Mouse (Mus musculus): ENCODE results near the gene Dis3l2.

The Dis3l2 gene

DNA sequence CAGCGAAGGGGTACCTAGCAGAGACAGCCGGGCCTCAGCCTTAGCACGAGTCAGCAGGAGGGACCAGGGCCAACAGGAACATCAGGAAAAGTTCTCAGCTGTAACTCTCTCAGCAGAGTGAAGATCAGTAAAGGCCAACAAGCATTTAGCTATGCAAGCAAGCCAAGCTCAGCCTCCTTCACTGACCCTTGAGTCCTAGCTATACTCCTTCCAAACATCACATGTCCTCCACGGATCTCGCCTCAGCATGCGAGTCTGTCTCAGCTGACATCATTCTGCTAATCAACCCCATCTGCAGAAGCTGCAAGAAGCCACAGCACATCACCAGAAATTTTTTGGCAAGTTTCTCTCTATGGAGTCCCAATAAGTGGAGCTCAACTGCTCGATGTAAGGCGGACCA lies 370.2 kb downstream of the Dis3l2 start:
- DNase-seq (ENCODE audit: low spot score) = no peak

DNA sequence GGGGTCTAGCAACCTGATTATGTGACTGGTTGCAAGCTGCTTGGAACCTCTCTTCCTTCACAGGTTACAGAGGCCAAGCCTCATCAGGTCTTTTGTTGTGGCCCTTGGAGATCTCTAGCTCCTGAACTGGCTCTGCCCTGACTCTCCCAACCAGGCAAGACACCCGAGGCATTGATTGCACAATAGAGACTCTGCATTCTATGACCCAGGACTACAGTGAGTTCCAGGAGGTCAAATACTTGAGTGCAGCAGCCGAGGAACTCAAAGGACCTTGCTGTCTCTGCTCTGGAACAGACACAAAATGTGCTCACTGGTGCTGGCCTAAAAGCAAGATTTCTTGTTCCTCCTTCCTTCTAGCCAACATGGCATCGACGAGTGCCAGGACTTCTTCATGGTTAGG lies 382.6 kb downstream of the Dis3l2 start:
- no peak for DNase-seq (ENCODE audit: low spot score)

DNA sequence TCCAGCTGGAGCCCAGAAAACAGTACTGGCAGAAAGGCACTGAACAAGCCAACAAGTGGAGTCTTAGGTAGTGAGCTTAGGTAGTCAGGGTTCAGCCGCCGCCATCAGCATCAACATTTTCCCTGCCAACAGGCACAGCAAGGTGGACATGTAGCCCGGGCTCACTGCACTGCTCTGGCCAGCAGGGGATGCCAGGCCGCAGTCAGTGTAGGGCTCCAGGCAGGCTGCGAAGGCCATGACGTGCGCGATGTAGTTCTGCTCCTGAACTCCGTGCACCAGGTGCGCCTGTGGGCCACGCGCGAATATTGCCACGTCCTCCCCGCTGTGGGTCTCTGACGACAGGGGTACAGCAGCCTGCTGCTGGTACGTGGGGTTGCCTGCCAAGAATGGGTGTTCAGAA lies 383.4 kb downstream of the Dis3l2 start:
- no peak for DNase-seq (ENCODE audit: low spot score)

DNA sequence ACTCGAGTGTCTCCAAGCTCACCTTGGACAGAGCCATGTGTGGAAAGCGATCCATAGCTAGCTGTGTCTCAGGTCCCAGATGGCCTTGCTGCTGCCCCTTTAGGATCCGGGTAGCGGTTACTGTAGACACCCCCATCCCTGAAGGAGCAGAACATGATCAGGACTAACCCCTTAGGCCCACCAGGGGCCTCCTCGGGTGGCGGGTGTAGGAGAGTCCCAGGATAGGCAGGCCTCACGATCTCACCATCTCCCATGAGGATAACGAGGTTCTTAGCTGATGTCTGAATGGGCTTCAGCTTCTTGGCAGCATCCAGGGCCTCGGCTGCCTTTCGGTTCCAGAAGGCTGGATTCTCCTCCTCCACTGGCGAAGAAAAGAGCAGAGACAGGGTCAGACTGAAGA lies 385.6 kb downstream of the Dis3l2 start:
- no peak for DNase-seq (ENCODE audit: low spot score)

DNA sequence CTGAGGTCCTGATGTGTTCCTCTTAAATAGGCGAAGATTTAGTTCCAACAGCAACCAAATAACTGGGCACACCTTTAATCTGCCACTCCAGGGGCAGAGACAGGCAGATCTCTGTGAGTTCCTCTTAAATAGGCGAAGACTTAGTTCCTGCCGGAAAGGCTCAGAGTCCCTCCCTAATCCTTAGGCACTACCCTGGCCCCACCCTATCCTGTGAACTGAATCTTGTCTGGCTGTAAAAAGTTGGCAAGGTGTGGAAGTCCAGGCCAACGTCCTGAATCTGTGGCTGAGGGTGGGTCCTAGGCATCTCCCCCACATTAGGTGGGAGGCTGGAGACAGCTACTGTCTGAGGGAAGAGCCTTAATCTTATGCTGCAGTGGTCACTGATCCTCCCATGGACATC lies 386.2 kb downstream of the Dis3l2 start, which contains the start of gene Alppl2:
Gene Alppl2, minus strand, starts transcription at position 101 of the 400 bp plus-strand sequence.
- DNase-seq (ENCODE audit: low spot score) = no peak

DNA sequence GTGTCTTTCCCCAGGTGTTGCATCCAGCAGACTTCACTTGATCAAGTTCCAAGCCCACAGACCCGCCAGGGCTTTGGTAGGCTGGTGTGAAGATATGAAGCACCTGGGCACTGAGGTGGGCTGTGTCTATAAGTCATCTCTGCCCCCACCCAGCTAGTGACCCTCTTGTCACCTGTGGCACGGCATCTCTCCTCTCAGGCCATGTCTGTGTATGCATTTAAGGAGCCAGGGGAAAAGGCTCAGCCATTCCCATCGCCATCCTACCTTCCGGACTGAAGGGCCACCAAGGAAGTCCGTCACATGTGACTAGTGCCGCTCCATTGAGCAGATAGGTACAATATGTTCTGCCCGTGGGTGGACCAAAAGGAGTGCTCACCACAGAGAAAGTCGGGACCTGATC lies 392.0 kb downstream of the Dis3l2 start:
- no peak for DNase-seq (ENCODE audit: low spot score)

DNA sequence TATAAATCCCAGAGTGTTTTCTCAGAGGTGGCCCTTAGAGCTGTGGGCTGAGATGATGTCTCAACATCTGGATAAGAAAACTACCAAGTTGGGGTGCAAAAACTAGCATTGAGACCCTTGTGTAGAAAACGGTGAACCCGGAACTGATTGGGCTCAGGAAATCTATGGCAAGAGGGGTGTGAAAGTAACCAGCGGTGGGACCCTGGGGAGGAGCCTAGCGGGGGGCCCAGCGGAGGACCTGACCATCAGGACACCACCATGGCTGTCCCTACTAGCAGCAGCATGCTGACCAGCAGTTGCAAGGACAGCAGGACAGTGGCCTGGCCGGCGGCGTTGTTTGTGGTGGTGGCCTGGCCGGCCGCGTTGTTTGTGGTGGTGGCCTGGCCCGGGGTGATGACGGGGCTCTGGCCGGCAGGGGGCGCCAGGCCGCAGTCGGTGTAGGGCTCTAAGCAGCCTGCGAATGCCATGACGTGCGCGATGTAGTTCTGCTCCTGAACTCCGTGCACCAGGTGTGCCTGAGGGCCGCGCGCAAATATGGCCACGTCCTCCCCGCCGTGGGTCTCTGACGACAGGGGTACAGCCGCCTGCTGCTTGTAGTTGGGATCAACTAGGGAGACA lies 394.9 kb downstream of the Dis3l2 start:
- peak; percentile 8 for DNase-seq (ENCODE audit: low spot score)
